Mouse (Mus musculus): ENCODE data around the gene Pcnx. TPM values are rescaled to one million over a fixed set of nuclear protein-coding genes. Genes with fewer than 3 reads are reported as not detected.

Gene Pcnx
- total and polyA plus RNA-seq, 2 experiments from 2014 or later = 7.8 to 42.4 TPM

DNA sequence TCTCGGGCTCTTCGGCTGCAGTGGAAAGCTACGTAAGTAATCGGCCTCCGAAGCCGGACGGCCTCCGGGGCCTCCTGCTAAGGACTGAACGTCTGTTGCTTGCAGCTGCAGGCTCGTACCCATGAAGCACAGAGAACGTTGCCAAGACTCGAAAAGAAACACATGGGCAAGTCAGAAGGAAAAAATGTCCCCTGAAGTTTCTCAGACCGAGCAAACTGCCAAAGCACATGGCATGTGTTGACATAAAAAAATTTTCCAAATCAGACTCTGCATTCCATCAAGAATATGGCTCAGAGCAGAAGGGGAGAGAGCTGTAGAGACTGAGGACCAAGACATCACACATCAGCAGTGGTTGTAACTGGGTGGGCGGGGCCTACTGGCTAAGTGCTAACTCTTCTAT, 6.8 kb upstream of the Pcnx start:
- WGBS = 64% methylated on average over 14 of the region's 14 CpGs
- peak; percentile 25 for DNase-seq (ENCODE audit: low spot score)
- Histone ChIP-seq H3K36me3 (ENCODE audit: insufficient read depth, low read length) (no peaks in the 10 kb centered on the region), H3K4me1 (ENCODE audit: insufficient read depth, low read length) (no peaks in the 10 kb centered on the region), H3K27me3 (ENCODE audit: insufficient read depth, low read length) (no peaks in the 10 kb centered on the region), H3K27ac (no peak overlapping the region), H3K9ac (replicated peaks; ENCODE audit: low read length) (no peak overlapping the region), H3K9me3 (ENCODE audit: low read length) (no peaks in the 10 kb centered on the region), H3K4me2 (ENCODE audit: low read depth, low read length) (no peak overlapping the region), H3K4me3 (ENCODE audit: low read length) (no peak overlapping the region)
- ATAC-seq = no peak
- no peak for TF ChIP-seq CTCF (IDR thresholded peaks at IDR 0.05; ENCODE audit: low read depth)

DNA sequence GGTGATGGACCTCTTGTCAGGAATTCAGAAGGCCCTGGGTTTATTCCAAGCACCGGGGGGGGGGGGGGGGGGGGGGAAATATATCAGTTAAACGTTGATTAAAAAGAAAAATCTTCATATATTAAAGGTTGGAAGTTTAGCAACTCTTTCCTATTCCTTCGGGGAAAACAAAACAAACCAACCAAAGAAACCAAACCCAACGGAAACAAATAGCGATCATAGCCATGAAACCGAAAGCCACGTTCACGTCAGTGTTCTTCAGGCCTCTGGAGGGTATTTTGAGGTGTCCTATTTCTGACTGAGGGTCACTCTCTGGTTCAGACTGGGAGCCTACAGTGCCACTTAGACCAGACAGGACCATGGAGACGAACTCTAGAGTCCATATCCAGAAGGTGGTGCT, 6.3 kb upstream of the Pcnx start:
- DNase-seq (ENCODE audit: low spot score) (no peak), ATAC-seq (no peak)
- Histone ChIP-seq H3K9me3 (ENCODE audit: low read length) (no peaks in the 10 kb centered on the region), H3K27ac (no peak overlapping the region), H3K4me3 (ENCODE audit: low read length) (no peak overlapping the region), H3K9ac (replicated peaks; ENCODE audit: low read length) (no peak overlapping the region), H3K4me1 (ENCODE audit: insufficient read depth, low read length) (no peaks in the 10 kb centered on the region), H3K4me2 (ENCODE audit: low read depth, low read length) (no peak overlapping the region), H3K27me3 (ENCODE audit: insufficient read depth, low read length) (no peaks in the 10 kb centered on the region), H3K36me3 (ENCODE audit: insufficient read depth, low read length) (no peaks in the 10 kb centered on the region)
- 82% methylated on average over 9 of the region's 9 CpGs for WGBS
- TF ChIP-seq CTCF (IDR thresholded peaks at IDR 0.05; ENCODE audit: low read depth) = no peak

DNA sequence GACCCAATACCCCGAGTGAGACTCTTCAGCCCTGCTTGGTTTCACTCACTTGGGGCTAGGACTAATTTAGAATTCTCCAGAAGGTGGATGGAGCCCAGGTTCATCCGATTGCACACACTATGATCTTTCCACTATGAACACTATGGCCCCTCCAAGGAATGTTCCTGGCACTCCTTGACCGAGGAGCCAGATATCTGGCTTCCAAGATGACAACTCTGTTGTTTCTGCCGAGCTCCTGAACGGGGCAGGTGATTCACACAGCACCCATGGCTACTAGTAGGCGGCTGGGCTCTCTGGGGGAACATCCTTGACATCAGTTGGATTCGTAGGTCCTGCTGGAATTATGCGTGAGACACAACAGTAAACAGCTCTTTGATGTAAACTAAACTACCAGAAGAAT, 4.8 kb upstream of the Pcnx start:
- Histone ChIP-seq H3K4me2 (ENCODE audit: low read depth, low read length) (no peak overlapping the region), H3K27me3 (ENCODE audit: insufficient read depth, low read length) (no peaks in the 10 kb centered on the region), H3K4me3 (ENCODE audit: low read length) (no peak overlapping the region), H3K9me3 (ENCODE audit: low read length) (no peaks in the 10 kb centered on the region), H3K4me1 (ENCODE audit: insufficient read depth, low read length) (no peaks in the 10 kb centered on the region), H3K27ac (no peak overlapping the region), H3K36me3 (ENCODE audit: insufficient read depth, low read length) (no peaks in the 10 kb centered on the region), H3K9ac (replicated peaks; ENCODE audit: low read length) (no peak overlapping the region)
- no peak for TF ChIP-seq CTCF (IDR thresholded peaks at IDR 0.05; ENCODE audit: low read depth)
- no peak for DNase-seq (ENCODE audit: low spot score)
- WGBS = 79% methylated on average over 8 of the region's 8 CpGs
- no peak for ATAC-seq

DNA sequence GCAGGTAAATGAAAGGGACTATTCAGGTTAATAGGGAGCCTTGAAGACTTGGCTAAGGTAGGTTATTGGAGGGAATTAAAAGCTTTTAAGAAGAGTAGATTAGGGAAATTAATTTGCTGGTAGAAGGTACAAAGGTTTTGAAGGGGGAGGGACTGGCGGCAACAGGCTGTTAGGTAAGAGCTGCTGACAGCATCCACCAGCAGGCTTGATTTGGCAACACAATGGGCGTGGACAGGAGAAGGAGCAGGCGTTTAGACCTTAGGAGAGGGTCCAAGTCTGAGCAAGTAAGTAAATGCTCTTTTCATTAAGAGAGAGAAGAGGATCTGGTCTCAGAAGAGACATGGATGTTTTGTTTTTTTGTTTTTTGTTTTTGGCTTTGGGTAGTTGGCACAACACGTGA, 3.1 kb upstream of the Pcnx start:
- Histone ChIP-seq H3K9ac (replicated peaks; ENCODE audit: low read length) (no peak overlapping the region), H3K4me2 (ENCODE audit: low read depth, low read length) (no peak overlapping the region), H3K4me1 (ENCODE audit: insufficient read depth, low read length) (peaks cover 5% of the 10 kb centered on the region), H3K27ac (no peak overlapping the region), H3K9me3 (ENCODE audit: low read length) (no peaks in the 10 kb centered on the region), H3K27me3 (ENCODE audit: insufficient read depth, low read length) (no peaks in the 10 kb centered on the region), H3K4me3 (ENCODE audit: low read length) (no peak overlapping the region), H3K36me3 (ENCODE audit: insufficient read depth, low read length) (no peaks in the 10 kb centered on the region)
- TF ChIP-seq CTCF (IDR thresholded peaks at IDR 0.05; ENCODE audit: low read depth) = no peak
- no peak for DNase-seq (ENCODE audit: low spot score)
- ATAC-seq = no peak
- WGBS = 58% methylated on average over 4 of the region's 4 CpGs

DNA sequence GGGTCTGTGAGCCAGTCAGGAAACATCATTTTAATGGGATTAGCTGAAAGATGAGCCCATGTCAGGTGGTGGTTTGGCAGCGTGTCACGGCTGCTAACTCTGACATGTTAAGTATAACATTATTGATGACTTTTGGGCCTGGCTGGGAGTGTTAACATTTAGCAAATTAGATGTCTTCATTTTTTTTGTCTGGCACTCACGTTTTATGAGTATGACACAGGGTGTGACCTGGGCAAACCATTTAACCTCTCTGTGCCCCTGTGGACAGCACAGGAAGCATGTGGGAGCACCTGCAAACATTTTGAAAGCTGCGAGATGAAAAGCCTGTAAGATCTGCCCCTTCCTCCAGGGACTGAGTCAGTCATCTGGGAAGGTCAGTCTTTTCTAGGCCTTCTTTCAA, 2.6 kb upstream of the Pcnx start:
- DNase-seq (ENCODE audit: low spot score) = no peak
- WGBS = 48% methylated on average over 4 of the region's 4 CpGs

DNA sequence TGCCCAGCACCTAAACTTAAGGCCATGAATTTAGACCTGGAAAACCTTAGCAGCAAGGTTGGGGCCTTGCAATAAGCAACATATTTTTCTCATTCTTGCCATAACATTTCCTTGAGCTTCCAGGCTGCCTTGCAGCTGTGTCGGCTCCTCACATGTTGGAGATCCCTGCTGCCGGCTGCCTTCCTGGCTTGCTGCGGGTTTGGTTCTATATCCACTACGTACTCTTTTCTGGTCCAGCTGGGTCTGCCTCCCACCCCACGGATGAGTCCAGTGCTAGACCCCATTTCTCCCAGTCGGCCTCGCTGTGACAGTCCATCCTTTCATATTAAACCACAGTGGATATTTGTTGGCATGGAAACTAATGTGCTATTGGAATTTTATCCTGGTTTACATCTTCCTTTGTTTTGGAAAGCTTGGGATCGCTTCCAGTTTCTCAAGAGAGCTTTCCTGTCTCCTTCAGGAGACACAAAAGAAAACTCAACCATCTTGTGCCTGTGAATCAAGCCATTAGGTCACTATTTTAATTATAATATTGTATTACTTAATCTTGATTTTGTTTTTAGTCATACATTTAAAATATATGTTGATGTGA, 1.7 kb upstream of the Pcnx start:
- Histone ChIP-seq H3K4me3 (ENCODE audit: low read length) (no peak overlapping the region), H3K27ac (no peak overlapping the region)

More for the DNA sequence above, 2.6 kb upstream of the Pcnx start:
- Histone ChIP-seq H3K4me1 (ENCODE audit: insufficient read depth, low read length) (peaks cover 11% of the 10 kb centered on the region), H3K4me3 (ENCODE audit: low read length) (no peak overlapping the region), H3K9me3 (ENCODE audit: low read length) (no peaks in the 10 kb centered on the region), H3K4me2 (ENCODE audit: low read depth, low read length) (no peak overlapping the region), H3K27ac (no peak overlapping the region), H3K36me3 (ENCODE audit: insufficient read depth, low read length) (no peaks in the 10 kb centered on the region), H3K9ac (replicated peaks; ENCODE audit: low read length) (no peak overlapping the region), H3K27me3 (ENCODE audit: insufficient read depth, low read length) (no peaks in the 10 kb centered on the region)
- ATAC-seq = no peak
- no peak for TF ChIP-seq CTCF (IDR thresholded peaks at IDR 0.05; ENCODE audit: low read depth)

DNA sequence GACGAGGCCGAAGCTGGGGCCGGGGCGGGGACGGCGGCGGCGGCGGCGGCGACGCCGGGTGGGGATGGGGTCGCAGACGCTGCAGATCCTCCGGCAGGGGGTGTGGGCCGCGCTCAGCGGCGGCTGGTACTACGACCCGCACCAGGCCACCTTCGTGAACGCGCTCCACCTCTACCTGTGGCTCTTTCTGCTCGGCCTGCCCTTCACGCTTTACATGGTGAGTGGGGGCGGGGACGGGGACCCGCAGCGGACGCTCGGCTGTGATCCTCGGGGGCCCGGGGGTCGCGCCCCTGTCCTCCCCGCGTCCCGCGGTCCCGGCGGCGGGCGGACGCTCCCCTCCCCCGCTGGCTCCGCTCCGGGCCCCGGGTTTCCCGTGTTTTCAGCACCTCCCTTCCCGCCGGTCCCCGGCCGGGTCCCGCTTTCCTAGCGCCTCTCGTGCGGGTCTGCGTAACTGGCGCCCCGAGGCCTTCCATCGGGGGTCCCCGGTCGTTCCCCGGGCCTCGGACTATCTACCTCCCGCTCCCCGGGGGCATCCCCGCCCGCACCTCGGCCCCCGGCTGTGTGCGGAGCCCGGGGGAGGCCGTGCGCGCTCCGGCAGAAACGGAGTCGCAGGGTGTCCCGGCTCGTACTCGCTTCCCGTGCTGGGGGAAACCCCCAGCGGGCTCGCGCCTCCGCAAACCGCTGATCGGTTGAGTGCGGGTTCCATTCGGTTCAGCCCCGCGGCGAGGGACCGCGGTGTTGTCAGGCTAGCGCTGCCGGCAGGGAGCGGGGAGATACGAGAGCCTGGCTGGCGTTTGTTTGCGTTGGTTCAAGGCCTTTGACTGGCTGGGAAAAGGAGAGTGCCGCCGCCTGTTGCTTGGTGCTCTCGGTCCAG, 722 bp downstream of the Pcnx start:
- ATAC-seq (peak; percentile 75), DNase-seq (ENCODE audit: low spot score) (peak; percentile 69)
- H3K4me2 ChIP-seq (ENCODE audit: low read depth, low read length) = peak overlapping the region; percentile 71
- H3K4me3 ChIP-seq (ENCODE audit: low read length) = peak overlapping the region; percentile 99
- H3K9ac ChIP-seq (replicated peaks; ENCODE audit: low read length) = peak overlapping the region; percentile 95
- TF ChIP-seq CTCF (IDR thresholded peaks at IDR 0.05; ENCODE audit: low read depth) = peak; percentile 8; the same call in 1 of the 2 replicates
- H3K27me3 ChIP-seq (ENCODE audit: insufficient read depth, low read length) = no peaks in the 10 kb centered on the region
- no peaks in the 10 kb centered on the region for H3K9me3 ChIP-seq (ENCODE audit: low read length)
- peak overlapping the region; percentile 93 for H3K27ac ChIP-seq
- peaks cover 20% of the 10 kb centered on the region for H3K4me1 ChIP-seq (ENCODE audit: insufficient read depth, low read length)
- under 1% methylated on average over 101 of the region's 107 CpGs for WGBS
- no peaks in the 10 kb centered on the region for H3K36me3 ChIP-seq (ENCODE audit: insufficient read depth, low read length)

More for the DNA sequence above, 1.7 kb upstream of the Pcnx start:
- H3K4me1 ChIP-seq (ENCODE audit: insufficient read depth, low read length) = peaks cover 19% of the 10 kb centered on the region
- H3K27me3 ChIP-seq (ENCODE audit: insufficient read depth, low read length) = no peaks in the 10 kb centered on the region
- H3K4me2 ChIP-seq (ENCODE audit: low read depth, low read length) = no peak overlapping the region
- WGBS = 31% methylated on average over 8 of the region's 8 CpGs
- no peak for ATAC-seq
- TF ChIP-seq CTCF (IDR thresholded peaks at IDR 0.05; ENCODE audit: low read depth) = no peak
- no peak overlapping the region for H3K9ac ChIP-seq (replicated peaks; ENCODE audit: low read length)
- H3K36me3 ChIP-seq (ENCODE audit: insufficient read depth, low read length) = no peaks in the 10 kb centered on the region
- no peak for DNase-seq (ENCODE audit: low spot score)
- no peaks in the 10 kb centered on the region for H3K9me3 ChIP-seq (ENCODE audit: low read length)

All from hindbrain, postnatal 0 days (tissue).